Mouse (Mus musculus): ENCODE results near the gene Esrrg. TPM values are rescaled to one million over a fixed set of nuclear protein-coding genes. Genes with fewer than 3 reads are reported as not detected.

The Esrrg gene
- total and polyA plus RNA-seq, 3 experiments, result 0.01 TPM; not detected in 2

DNA sequence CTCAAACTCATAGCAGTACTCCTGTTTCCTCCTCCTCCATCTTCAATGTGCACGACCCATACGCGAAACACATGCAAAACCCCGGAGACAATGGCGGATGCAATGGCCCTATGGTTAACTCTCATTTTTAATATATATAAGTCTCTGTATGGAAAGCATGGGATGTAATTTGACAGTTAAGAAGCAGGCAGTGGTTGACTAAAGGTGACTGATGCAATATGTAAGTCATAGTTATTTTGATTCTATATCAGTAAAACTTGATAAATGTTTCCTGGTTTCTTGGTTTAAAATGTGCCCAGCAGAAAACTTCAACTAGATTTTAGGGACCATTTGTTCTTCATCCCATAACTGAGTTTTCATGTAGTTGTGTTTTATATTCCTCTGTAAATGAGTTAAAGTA lies 547.9 kb downstream of the Esrrg start (continued):
- TF ChIP-seq NRF1 (IDR thresholded peaks at IDR 0.05; ENCODE audit: insufficient read depth, low read depth, low read length, poor library complexity, severe bottlenecking) (no peak), POLR2AphosphoS5 (IDR thresholded peaks at IDR 0.05; ENCODE audit: borderline replicate concordance, low read depth, low read length) (no peak)

DNA sequence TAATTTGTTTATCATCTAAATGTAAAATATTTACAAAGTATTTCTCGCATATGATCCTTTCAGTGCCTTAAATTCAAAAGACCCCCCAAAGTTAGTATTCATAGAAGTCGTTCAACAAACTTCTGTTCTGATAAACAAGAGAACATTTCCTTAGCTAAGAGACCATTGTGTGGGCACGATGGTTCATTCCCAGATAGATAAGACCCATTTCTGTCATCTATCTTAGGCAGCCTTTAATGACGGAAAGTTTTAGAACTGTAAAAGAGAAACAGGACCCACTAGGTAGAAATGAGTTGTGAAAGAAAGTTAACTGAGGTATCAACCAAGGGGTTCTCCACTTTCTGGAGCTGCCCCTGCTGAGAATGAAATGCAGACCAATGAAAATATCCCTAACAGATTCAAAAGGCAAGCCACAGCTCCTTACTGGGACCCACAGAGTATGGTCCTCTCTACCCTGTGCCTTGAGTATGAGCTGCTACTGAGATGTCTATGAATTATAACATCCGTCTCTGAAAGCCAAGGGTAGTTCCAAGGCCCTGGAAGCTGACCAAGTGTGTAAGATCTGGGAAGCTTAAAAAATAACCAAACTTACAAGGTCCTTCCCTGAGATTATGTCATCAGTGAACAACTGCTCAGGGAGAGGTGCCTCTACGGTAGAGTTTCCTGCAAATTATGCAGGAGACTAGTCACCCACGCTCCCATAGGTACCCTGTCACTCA lies 548.8 kb downstream of the Esrrg start:
- Histone ChIP-seq H3K27ac (ENCODE audit: control insufficient read depth, low read depth, low read length) (peak overlapping the region; percentile 86), H3K27me3 (ENCODE audit: control insufficient read depth in 1 of 2, insufficient read depth in 2 of 2, low read length in 2 of 2) (no peaks in the 10 kb centered on the region), H3K79me2 (ENCODE audit: control insufficient read depth, insufficient read depth, low read length, poor library complexity) (no peaks in the 10 kb centered on the region; the same call in 1 of the 2 replicates), H3K4me3 (ENCODE audit: control insufficient read depth in 1 of 2, insufficient read depth in 1 of 2, low read depth in 2 of 2, low read length in 2 of 2) (no peak overlapping the region), H3K36me3 (ENCODE audit: control insufficient read depth in 1 of 2, insufficient read depth in 2 of 2, low read length in 2 of 2) (peaks cover 0 to 50% of the 10 kb centered on the region in 2 experiments; a peak in 2 of 4 replicates), H3K4me1 (ENCODE audit: control insufficient read depth in 1 of 2, insufficient read depth in 2 of 2, low read length in 2 of 2) (peaks cover 32 to 44% of the 10 kb centered on the region in 2 experiments), H3K9me3 (replicated peaks; ENCODE audit: insufficient read depth, low read length) (no peaks in the 10 kb centered on the region), H3K9ac (ENCODE audit: control insufficient read depth, low read depth, low read length, poor library complexity, severe bottlenecking) (peak overlapping the region; percentile 8)
- no peak for TF ChIP-seq CTCF (IDR thresholded peaks at IDR 0.05 in 2 of 3, conservative IDR thresholded peaks at IDR 0.05 in 1 of 3; ENCODE audit: control insufficient read depth in 1 of 3, insufficient read depth in 1 of 3, low read depth in 2 of 3, low read length in 3 of 3, poor library complexity in 1 of 3, severe bottlenecking in 1 of 3)
- no peak for TF ChIP-seq ZMIZ1 (IDR thresholded peaks at IDR 0.05; ENCODE audit: low read depth, low read length)
- TF ChIP-seq GATA1 (IDR thresholded peaks at IDR 0.05; ENCODE audit: low read depth, low read length), result peak; percentile 70
- no peak for TF ChIP-seq UBTF (IDR thresholded peaks at IDR 0.05; ENCODE audit: borderline replicate concordance, insufficient read depth, low read depth, low read length)
- peak; percentile 55 to 70; a peak in 3 of 4 replicates for TF ChIP-seq EP300 (IDR thresholded peaks at IDR 0.05; ENCODE audit: low read depth in 1 of 2, low read length in 2 of 2)
- no peak for TF ChIP-seq ZC3H11A (IDR thresholded peaks at IDR 0.05; ENCODE audit: low read depth, low read length)
- TF ChIP-seq NELFE (IDR thresholded peaks at IDR 0.05; ENCODE audit: low read depth, low read length), result 0 out of 2 replicates have a peak, but pooled peaks have one; percentile 19
- no peak; the same call in 1 of the 2 replicates for TF ChIP-seq MYB (IDR thresholded peaks at IDR 0.05; ENCODE audit: low read depth, low read length)
- TF ChIP-seq NRF1 (IDR thresholded peaks at IDR 0.05; ENCODE audit: insufficient read depth, low read depth, low read length, poor library complexity, severe bottlenecking), result no peak
- TF ChIP-seq MEF2A (IDR thresholded peaks at IDR 0.05; ENCODE audit: extremely low read depth, insufficient replicate concordance, low read depth, low read length, poor library complexity, severe bottlenecking), result no peak
- peak; percentile 44 for DNase-seq (ENCODE audit: low read depth, low spot score)

DNA sequence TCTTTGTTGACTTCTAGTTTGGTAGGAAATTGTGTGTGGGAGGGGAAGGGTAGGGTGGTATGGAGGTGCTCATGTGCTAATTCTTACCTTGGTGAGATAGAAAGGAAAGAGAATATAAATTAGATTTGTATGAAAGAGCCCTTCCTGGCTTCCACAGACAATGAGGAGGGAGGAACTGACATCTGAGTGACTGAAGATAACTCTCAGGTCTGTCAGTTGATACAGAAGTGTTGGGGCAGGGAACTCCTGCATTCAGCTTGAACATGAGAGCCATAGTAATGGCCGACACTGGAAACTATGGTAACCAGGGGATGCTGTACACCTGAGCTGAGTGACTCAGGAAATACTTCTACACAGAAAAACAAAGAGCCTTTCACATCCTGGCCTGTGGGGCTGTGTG lies 550.1 kb downstream of the Esrrg start:
- peak; percentile 62 for DNase-seq (ENCODE audit: low read depth, low spot score)
- Histone ChIP-seq H3K27ac (ENCODE audit: control insufficient read depth, low read depth, low read length) (peak overlapping the region; percentile 86), H3K79me2 (ENCODE audit: control insufficient read depth, insufficient read depth, low read length, poor library complexity) (no peaks in the 10 kb centered on the region; the same call in 1 of the 2 replicates), H3K4me3 (ENCODE audit: control insufficient read depth in 1 of 2, insufficient read depth in 1 of 2, low read depth in 2 of 2, low read length in 2 of 2) (no peak overlapping the region), H3K9ac (ENCODE audit: control insufficient read depth, low read depth, low read length, poor library complexity, severe bottlenecking) (no peak overlapping the region), H3K27me3 (ENCODE audit: control insufficient read depth in 1 of 2, insufficient read depth in 2 of 2, low read length in 2 of 2) (no peaks in the 10 kb centered on the region), H3K9me3 (replicated peaks; ENCODE audit: insufficient read depth, low read length) (no peaks in the 10 kb centered on the region), H3K36me3 (ENCODE audit: control insufficient read depth in 1 of 2, insufficient read depth in 2 of 2, low read length in 2 of 2) (peaks cover 0 to 45% of the 10 kb centered on the region in 2 experiments; a peak in 2 of 4 replicates), H3K4me1 (ENCODE audit: control insufficient read depth in 1 of 2, insufficient read depth in 2 of 2, low read length in 2 of 2) (peaks cover 29 to 49% of the 10 kb centered on the region in 2 experiments)
- TF ChIP-seq ZMIZ1 (IDR thresholded peaks at IDR 0.05; ENCODE audit: low read depth, low read length) (no peak), JUND (IDR thresholded peaks at IDR 0.05; ENCODE audit: low read depth, low read length) (no peak), RCOR1 (IDR thresholded peaks at IDR 0.05; ENCODE audit: low read depth, low read length) (peak; percentile 21; the same call in 1 of the 2 replicates), GABPA (IDR thresholded peaks at IDR 0.05; ENCODE audit: low read depth, low read length) (no peak), MAX (IDR thresholded peaks at IDR 0.05; ENCODE audit: low read length) (no peak), POLR2AphosphoS5 (IDR thresholded peaks at IDR 0.05; ENCODE audit: borderline replicate concordance, low read depth, low read length) (no peak), TCF12 (IDR thresholded peaks at IDR 0.05; ENCODE audit: low read depth, low read length) (peak; percentile 66; the same call in 1 of the 2 replicates), MYB (IDR thresholded peaks at IDR 0.05; ENCODE audit: low read depth, low read length) (no peak), CHD1 (IDR thresholded peaks at IDR 0.05; ENCODE audit: low read depth, low read length) (0 out of 2 replicates have a peak, but pooled peaks have one; percentile 32), HCFC1 (IDR thresholded peaks at IDR 0.05; ENCODE audit: low read depth, low read length) (no peak), SIN3A (IDR thresholded peaks at IDR 0.05; ENCODE audit: low read length) (peak; percentile 23), ZNF384 (IDR thresholded peaks at IDR 0.05; ENCODE audit: low read depth, low read length) (no peak), MAZ (IDR thresholded peaks at IDR 0.05; ENCODE audit: low read depth, low read length) (no peak), SMC3 (IDR thresholded peaks at IDR 0.05; ENCODE audit: low read depth, low read length) (no peak), USF2 (IDR thresholded peaks at IDR 0.05; ENCODE audit: borderline replicate concordance in 1 of 2, insufficient read depth in 1 of 2, low read depth in 1 of 2, low read length in 2 of 2) (no peak), MEF2A (IDR thresholded peaks at IDR 0.05; ENCODE audit: extremely low read depth, insufficient replicate concordance, low read depth, low read length, poor library complexity, severe bottlenecking) (no peak), TBP (IDR thresholded peaks at IDR 0.05; ENCODE audit: low read depth, low read length) (no peak), POLR2A (IDR thresholded peaks at IDR 0.05; ENCODE audit: control insufficient read depth in 1 of 2, insufficient read depth in 1 of 2, low read depth in 1 of 2, low read length in 2 of 2, poor library complexity in 1 of 2) (no peak), USF1 (IDR thresholded peaks at IDR 0.05; ENCODE audit: low read depth, low read length) (no peak)
